Mouse (Mus musculus) E14TG2a.4 (cell line): ENCODE results near the gene Lcn9.

Experiments
- H3K27me3 ChIP-seq: 2 replicates; pipeline ENCODE4 v1.6.1; 2014; ENCODE audit warnings: low read length, control low read depth; ENCODE audit not compliant: insufficient read depth
- H3K36me3 ChIP-seq: 2 replicates; pipeline ENCODE4 v1.6.1; 2014; ENCODE audit warnings: low read length, control low read depth; ENCODE audit not compliant: insufficient read depth
- H3K4me1 ChIP-seq: replicated peaks from 2 replicates; pipeline ENCODE4 v1.6.1; 2014; ENCODE audit warnings: low read depth, low read length, control low read depth
- H3K4me3 ChIP-seq: replicated peaks from 2 replicates; pipeline ENCODE4 v1.5.1; 2014; ENCODE audit warnings: mild to moderate bottlenecking, low read length
- H3K9me3 ChIP-seq: 2 replicates; pipeline ENCODE4 v1.6.1; 2014; ENCODE audit warnings: low read length, control low read depth
- CTCF ChIP-seq: conservative IDR thresholded peaks from 2 replicates; pipeline ENCODE4 v1.5.1; 2014; ENCODE audit warnings: low read length
- NANOG ChIP-seq: IDR thresholded peaks from 2 replicates; pipeline ENCODE4 v1.6.1; 2014; ENCODE audit warnings: borderline replicate concordance, low read length, mixed read lengths
- POU5F1 ChIP-seq: IDR thresholded peaks from 2 replicates; pipeline ENCODE4 v1.6.1; 2014; ENCODE audit warnings: low read length, borderline replicate concordance

Gene Lcn9

GRCm38 (mm10) chr2:25822806-25823205, at the start of gene Lcn9:
Gene Lcn9 (plus strand): TSS chr2:25823153.
- no peak within 1 kb of the TSS for H3K4me3 ChIP-seq
- H3K36me3 ChIP-seq = no peaks in the 10 kb centered on the region
- no peaks in the 10 kb centered on the region for H3K9me3 ChIP-seq
- H3K4me1 ChIP-seq = no peaks in the 10 kb centered on the region
- H3K27me3 ChIP-seq = no peaks in the 10 kb centered on the region
- no peak for TF ChIP-seq NANOG
- no peak for TF ChIP-seq CTCF

GRCm38 (mm10) chr2:25773507-25773906, 49.4 kb upstream of the Lcn9 start:
- Histone ChIP-seq H3K4me3 (no peak overlapping the region), H3K27me3 (no peaks in the 10 kb centered on the region; the same call in 1 of the 2 replicates), H3K36me3 (no peaks in the 10 kb centered on the region), H3K9me3 (no peaks in the 10 kb centered on the region), H3K4me1 (no peaks in the 10 kb centered on the region)
- TF ChIP-seq NANOG (no peak), CTCF (no peak)

- Histone ChIP-seq H3K4me1 (no peaks in the 10 kb centered on the region), H3K27me3 (no peaks in the 10 kb centered on the region), H3K36me3 (no peaks in the 10 kb centered on the region), H3K9me3 (no peaks in the 10 kb centered on the region), H3K4me3 (no peak overlapping the region)
- no peak for TF ChIP-seq POU5F1
- TF ChIP-seq CTCF = no peak
- no peak for TF ChIP-seq NANOG
These were observed 48.3 kb upstream of the Lcn9 start for GRCm38 (mm10) chr2:25774640-25775039.

- no peaks in the 10 kb centered on the region for H3K9me3 ChIP-seq
- H3K27me3 ChIP-seq = no peaks in the 10 kb centered on the region
- H3K4me3 ChIP-seq = no peak overlapping the region
- no peaks in the 10 kb centered on the region for H3K36me3 ChIP-seq
- no peak for TF ChIP-seq CTCF
- TF ChIP-seq NANOG = no peak
- no peak for TF ChIP-seq POU5F1
- H3K4me1 ChIP-seq = no peaks in the 10 kb centered on the region
These were observed 47.0 kb upstream of the Lcn9 start for GRCm38 (mm10) chr2:25775991-25776390.

- Histone ChIP-seq H3K9me3 (no peaks in the 10 kb centered on the region), H3K4me3 (no peak within 1 kb of the TSS), H3K36me3 (no peaks in the 10 kb centered on the region), H3K27me3 (no peaks in the 10 kb centered on the region), H3K4me1 (no peaks in the 10 kb centered on the region)
- TF ChIP-seq NANOG (no peak), POU5F1 (no peak), CTCF (no peak)
These were observed 46.2 kb upstream of the Lcn9 start, which contains the start of gene Lcn11 for GRCm38 (mm10) chr2:25776717-25777116. Gene Lcn11 (plus strand): TSS chr2:25777017.

GRCm38 (mm10) chr2:25779076-25779475, 43.9 kb upstream of the Lcn9 start:
- H3K4me1 ChIP-seq = no peaks in the 10 kb centered on the region
- H3K36me3 ChIP-seq = no peaks in the 10 kb centered on the region
- no peaks in the 10 kb centered on the region for H3K9me3 ChIP-seq
- H3K4me3 ChIP-seq = no peak overlapping the region
- TF ChIP-seq POU5F1 (no peak), CTCF (no peak), NANOG (no peak)
- H3K27me3 ChIP-seq = no peaks in the 10 kb centered on the region

GRCm38 (mm10) chr2:25780921-25781320, 42.0 kb upstream of the Lcn9 start:
- H3K27me3 ChIP-seq = no peaks in the 10 kb centered on the region
- TF ChIP-seq CTCF (no peak), POU5F1 (no peak), NANOG (no peak)
- no peaks in the 10 kb centered on the region for H3K9me3 ChIP-seq
- no peaks in the 10 kb centered on the region for H3K4me1 ChIP-seq
- H3K4me3 ChIP-seq = no peak overlapping the region
- no peaks in the 10 kb centered on the region for H3K36me3 ChIP-seq

- H3K9me3 ChIP-seq = no peaks in the 10 kb centered on the region
- H3K27me3 ChIP-seq = no peaks in the 10 kb centered on the region
- no peak within 1 kb of the TSS for H3K4me3 ChIP-seq
- no peaks in the 10 kb centered on the region for H3K36me3 ChIP-seq
- TF ChIP-seq POU5F1 = no peak
- TF ChIP-seq NANOG = no peak
- TF ChIP-seq CTCF = no peak
- no peaks in the 10 kb centered on the region for H3K4me1 ChIP-seq
These were observed 41.0 kb upstream of the Lcn9 start, which contains the start of gene Gm13539 for GRCm38 (mm10) chr2:25781957-25782356. Gene Gm13539 (plus strand): TSS chr2:25782257.

- Histone ChIP-seq H3K27me3 (no peaks in the 10 kb centered on the region; the same call in 1 of the 2 replicates), H3K4me1 (no peaks in the 10 kb centered on the region), H3K4me3 (no peak overlapping the region), H3K9me3 (no peaks in the 10 kb centered on the region), H3K36me3 (no peaks in the 10 kb centered on the region)
- no peak for TF ChIP-seq POU5F1
These were observed 37.2 kb upstream of the Lcn9 start for GRCm38 (mm10) chr2:25785573-25786322.
